Mouse (Mus musculus): ENCODE data around the gene Ess2. TPM values are rescaled to one million over a fixed set of nuclear protein-coding genes. Genes with fewer than 3 reads are reported as not detected.

Gene Ess2
- total and polyA plus RNA-seq, 3 experiments = 31.1 to 37.0 (median 33.1) TPM

GRCm38 (mm10) chr16:17945081-17945831 is 34.1 kb upstream of the Ess2 start:
- H3K4me2 ChIP-seq (ENCODE audit: insufficient read depth, low read depth, poor library complexity, severe bottlenecking) = no peak overlapping the region
- DNase-seq (ENCODE audit: extremely low read depth) = no peak
- H3K9ac ChIP-seq (ENCODE audit: insufficient read depth, low read depth) = no peak overlapping the region
- H3K27me3 ChIP-seq (replicated peaks) = peaks cover 52% of the 10 kb centered on the region
- H3K9me3 ChIP-seq (replicated peaks; ENCODE audit: low read length) = no peaks in the 10 kb centered on the region
- no peak for TF ChIP-seq KAT2A (IDR thresholded peaks at IDR 0.05; ENCODE audit: insufficient replicate concordance, low read length)
- no peak for TF ChIP-seq ZMIZ1 (IDR thresholded peaks at IDR 0.05; ENCODE audit: low read depth, low read length)
- no peak for TF ChIP-seq TCF12 (IDR thresholded peaks at IDR 0.05; ENCODE audit: low read depth, low read length)
- no peak for TF ChIP-seq RAD21 (IDR thresholded peaks at IDR 0.05; ENCODE audit: low read depth, low read length)
- TF ChIP-seq MYC (IDR thresholded peaks at IDR 0.05; ENCODE audit: low read depth, low read length) = no peak
- no peak for TF ChIP-seq POLR2AphosphoS2 (IDR thresholded peaks at IDR 0.05; ENCODE audit: low read depth, low read length)
- no peak for TF ChIP-seq SMC3 (IDR thresholded peaks at IDR 0.05; ENCODE audit: low read depth, low read length)
- TF ChIP-seq CHD1 (IDR thresholded peaks at IDR 0.05; ENCODE audit: low read depth, low read length) = no peak
- no peak for TF ChIP-seq NRF1 (IDR thresholded peaks at IDR 0.05; ENCODE audit: low read depth, low read length)
- no peak for TF ChIP-seq JUND (conservative IDR thresholded peaks at IDR 0.05; ENCODE audit: low read depth, low read length)
- no peak for TF ChIP-seq IRF4 (IDR thresholded peaks at IDR 0.05; ENCODE audit: low read depth, low read length)
- no peak for TF ChIP-seq MXI1 (IDR thresholded peaks at IDR 0.05; ENCODE audit: low read depth, low read length)
- TF ChIP-seq BHLHE40 (IDR thresholded peaks at IDR 0.05; ENCODE audit: low read depth, low read length) = no peak
- TF ChIP-seq MAZ (IDR thresholded peaks at IDR 0.05; ENCODE audit: low read depth, low read length) = no peak
- H3K4me3 ChIP-seq (replicated peaks in 1 of 3; ENCODE audit: low read depth in 2 of 3, low read length in 2 of 3, poor library complexity in 1 of 3) = no peak overlapping the region
- in situ Hi-C loops (cut with MboI; ENCODE audit: low pct_ligation_motif_present, low pct_unique_long_range_greater_than_20kb, low sequenced_read_pairs) (no loop called here), dilution Hi-C loops (cut with MboI; ENCODE audit: extremely low pct_ligation_motif_present, extremely low pct_unique_long_range_greater_than_20kb, low sequenced_read_pairs) (no loop called here)
- peaks cover 0 to 6% of the 10 kb centered on the region in 2 experiments; a peak in 1 of 4 replicates for H3K4me1 ChIP-seq (ENCODE audit: control insufficient read depth in 1 of 2, insufficient read depth in 2 of 2)
- no peaks in the 10 kb centered on the region for H3K36me3 ChIP-seq (replicated peaks in 1 of 2; ENCODE audit: control insufficient read depth in 1 of 2, insufficient read depth in 1 of 2, low read length in 1 of 2)
- H3K27ac ChIP-seq (ENCODE audit: insufficient read depth, low read depth) = no peak overlapping the region; the same call in 1 of the 2 replicates
- no peaks in the 10 kb centered on the region for H3K79me2 ChIP-seq (replicated peaks; ENCODE audit: control insufficient read depth, extremely low read depth, insufficient read depth, poor library complexity, severe bottlenecking)

GRCm38 (mm10) chr16:17943466-17943865 is 32.3 kb upstream of the Ess2 start:
- H3K4me1 ChIP-seq (ENCODE audit: control insufficient read depth in 1 of 2, insufficient read depth in 2 of 2) = peaks cover 5 to 6% of the 10 kb centered on the region in 2 experiments; a peak in 3 of 4 replicates
- no peak overlapping the region for H3K27ac ChIP-seq (ENCODE audit: insufficient read depth, low read depth)
- DNase-seq (ENCODE audit: extremely low read depth) = no peak
- H3K9ac ChIP-seq (ENCODE audit: insufficient read depth, low read depth) = no peak overlapping the region
- TF ChIP-seq RAD21 (IDR thresholded peaks at IDR 0.05; ENCODE audit: low read depth, low read length) = no peak
- TF ChIP-seq ETS1 (conservative IDR thresholded peaks at IDR 0.05; ENCODE audit: low read depth, low read length) = no peak
- TF ChIP-seq TCF12 (IDR thresholded peaks at IDR 0.05; ENCODE audit: low read depth, low read length) = no peak
- TF ChIP-seq ZC3H11A (IDR thresholded peaks at IDR 0.05; ENCODE audit: low read depth, low read length) = no peak
- TF ChIP-seq SMC3 (IDR thresholded peaks at IDR 0.05; ENCODE audit: low read depth, low read length) = no peak
- TF ChIP-seq JUN (IDR thresholded peaks at IDR 0.05; ENCODE audit: insufficient read depth, low read depth, low read length) = no peak
- no peak for TF ChIP-seq MAX (IDR thresholded peaks at IDR 0.05; ENCODE audit: low read length)
- TF ChIP-seq ZKSCAN1 (IDR thresholded peaks at IDR 0.05; ENCODE audit: borderline replicate concordance, low read depth, low read length) = no peak
- TF ChIP-seq NELFE (IDR thresholded peaks at IDR 0.05; ENCODE audit: low read depth, low read length) = no peak
- TF ChIP-seq JUND (conservative IDR thresholded peaks at IDR 0.05; ENCODE audit: low read depth, low read length) = no peak
- no peak for TF ChIP-seq PAX5 (IDR thresholded peaks at IDR 0.05; ENCODE audit: low read length)
- TF ChIP-seq GABPA (IDR thresholded peaks at IDR 0.05; ENCODE audit: insufficient replicate concordance, low read depth, low read length) = no peak
- TF ChIP-seq ZMIZ1 (IDR thresholded peaks at IDR 0.05; ENCODE audit: low read depth, low read length) = no peak
- no peak for TF ChIP-seq CTCF (conservative IDR thresholded peaks at IDR 0.05 in 1 of 2, IDR thresholded peaks at IDR 0.05 in 1 of 2; ENCODE audit: low read depth in 2 of 2, low read length in 2 of 2)
- TF ChIP-seq MYC (IDR thresholded peaks at IDR 0.05; ENCODE audit: low read depth, low read length) = no peak
- TF ChIP-seq BHLHE40 (IDR thresholded peaks at IDR 0.05; ENCODE audit: low read depth, low read length) = no peak
- no peak for TF ChIP-seq MAZ (IDR thresholded peaks at IDR 0.05; ENCODE audit: low read depth, low read length)
- TF ChIP-seq E2F4 (IDR thresholded peaks at IDR 0.05; ENCODE audit: insufficient replicate concordance, low read depth, low read length) = no peak
- no peak for TF ChIP-seq NRF1 (IDR thresholded peaks at IDR 0.05; ENCODE audit: low read depth, low read length)
- no peak for TF ChIP-seq ELF1 (IDR thresholded peaks at IDR 0.05; ENCODE audit: low read depth, low read length)
- in situ Hi-C loops (cut with MboI; ENCODE audit: low pct_ligation_motif_present, low pct_unique_long_range_greater_than_20kb, low sequenced_read_pairs) (no loop called here), dilution Hi-C loops (cut with MboI; ENCODE audit: extremely low pct_ligation_motif_present, extremely low pct_unique_long_range_greater_than_20kb, low sequenced_read_pairs) (no loop called here)
- no peak overlapping the region for H3K4me2 ChIP-seq (ENCODE audit: insufficient read depth, low read depth, poor library complexity, severe bottlenecking)
- no peaks in the 10 kb centered on the region for H3K36me3 ChIP-seq (replicated peaks in 1 of 2; ENCODE audit: control insufficient read depth in 1 of 2, insufficient read depth in 1 of 2, low read length in 1 of 2)
- H3K4me3 ChIP-seq (replicated peaks in 1 of 3; ENCODE audit: low read depth in 2 of 3, low read length in 2 of 3, poor library complexity in 1 of 3) = no peak overlapping the region
- H3K9me3 ChIP-seq (replicated peaks; ENCODE audit: low read length) = no peaks in the 10 kb centered on the region
- peaks cover 35% of the 10 kb centered on the region for H3K27me3 ChIP-seq (replicated peaks)
- H3K79me2 ChIP-seq (replicated peaks; ENCODE audit: control insufficient read depth, extremely low read depth, insufficient read depth, poor library complexity, severe bottlenecking) = no peaks in the 10 kb centered on the region

Measured in CH12.LX (cell line).